ENCODE assay signal across 8 mouse cellular contexts in the genomic region with DNA sequence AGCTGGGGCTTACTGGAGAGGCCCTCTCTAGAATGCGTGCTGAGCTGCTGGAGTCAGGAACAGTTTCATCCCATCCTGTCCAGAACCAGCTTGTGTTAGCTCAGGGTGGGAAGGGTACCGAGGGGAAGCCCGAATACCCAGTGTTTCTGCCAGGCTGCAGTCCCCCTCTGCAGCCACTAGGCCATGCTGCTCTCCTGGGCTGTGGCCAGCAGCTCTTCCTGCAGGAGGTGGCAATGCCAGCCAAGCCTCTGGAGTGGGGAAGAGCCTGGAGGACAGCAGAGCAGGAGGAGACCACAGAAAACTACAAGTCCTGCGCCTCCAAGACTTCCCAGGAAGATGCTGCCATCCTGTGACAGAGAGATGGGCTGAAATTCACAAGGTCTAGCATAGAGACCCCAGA.
DNase-seq lines count a peak whose midpoint lies in the region; ATAC-seq lines count a peak whose summit lies in the region.
"Had no signal": no experiment of that assay in that cellular context is flagged by ENCODE, and none has a peak within 500 bp of the region (broad histone marks: within the 10 kb centered on the region; RNA-seq: fewer than 3 reads in every experiment).

No protein-coding gene starts in this region.

- no peaks in the 10 kb centered on the region for H3K36me3 ChIP-seq in liver, embryonic 12.5 days
- H3K36me3 ChIP-seq in liver, embryonic 11.5 days (ENCODE audit: control insufficient read depth, insufficient read depth, low read length): no peaks in the 10 kb centered on the region
- no peaks in the 10 kb centered on the region for H3K36me3 ChIP-seq in lung, embryonic 16.5 days (ENCODE audit: control insufficient read depth, insufficient read depth, low read length)
- H3K36me3 ChIP-seq: limb, embryonic 15.5 days had no signal

- no peak overlapping the region for H3K9ac ChIP-seq in liver, embryonic 12.5 days
- no peak overlapping the region for H3K9ac ChIP-seq in liver, embryonic 11.5 days (ENCODE audit: low read depth, low read length)
- no peak overlapping the region for H3K9ac ChIP-seq in lung, embryonic 16.5 days (ENCODE audit: low read length)
- H3K9ac ChIP-seq: limb, embryonic 15.5 days had no signal

- H3K4me1 ChIP-seq in liver, embryonic 12.5 days: no peaks in the 10 kb centered on the region
- no peaks in the 10 kb centered on the region for H3K4me1 ChIP-seq in liver, embryonic 11.5 days (replicated peaks; ENCODE audit: control insufficient read depth, insufficient read depth, low read length)
- H3K4me1 ChIP-seq in lung, embryonic 16.5 days (replicated peaks; ENCODE audit: control insufficient read depth, insufficient read depth, low read length): no peaks in the 10 kb centered on the region

- H3K27ac ChIP-seq in liver, embryonic 12.5 days: no peak overlapping the region
- no peak overlapping the region for H3K27ac ChIP-seq in liver, embryonic 11.5 days (ENCODE audit: low read depth, low read length)
- H3K27ac ChIP-seq in lung, embryonic 16.5 days (ENCODE audit: low read length): no peak overlapping the region
- H3K27ac ChIP-seq: limb, embryonic 15.5 days had no signal

- no peak overlapping the region for H3K4me3 ChIP-seq in liver, embryonic 12.5 days
- H3K4me3 ChIP-seq in liver, embryonic 11.5 days (ENCODE audit: low read depth, low read length): no peak overlapping the region
- H3K4me3 ChIP-seq in lung, embryonic 16.5 days (ENCODE audit: low read length): no peak overlapping the region
- H3K4me3 ChIP-seq: limb, embryonic 15.5 days had no signal

- ATAC-seq in liver, embryonic 12.5 days: 0 out of 2 replicates have a peak, but pooled peaks have one; percentile 24
- no peak for ATAC-seq in liver, embryonic 11.5 days (replicated peaks; ENCODE audit: low FRiP score)
- ATAC-seq in lung, embryonic 16.5 days (ENCODE audit: low read depth): peak; percentile 7; the same call in 1 of the 2 replicates

- H3K27me3 ChIP-seq in liver, embryonic 12.5 days (replicated peaks): no peaks in the 10 kb centered on the region
- H3K27me3 ChIP-seq in liver, embryonic 11.5 days (replicated peaks; ENCODE audit: control insufficient read depth, insufficient read depth, low read length): no peaks in the 10 kb centered on the region
- no peaks in the 10 kb centered on the region for H3K27me3 ChIP-seq in lung, embryonic 16.5 days (ENCODE audit: control insufficient read depth, insufficient read depth, low read depth, low read length)

- DNase-seq in liver, embryonic 11.5 days (ENCODE audit: low spot score): no peak
- peak; percentile 67 for DNase-seq in adrenal gland, postnatal 10 days
- peak; percentile 68 for DNase-seq in embryo, embryonic 11 days
- DNase-seq in kidney, adult 9 months: peak; percentile 13
- DNase-seq in spleen, postnatal 14 days (ENCODE audit: low spot score in 2 of 2): no peak

- 37% methylated on average over 4 of the region's 4 CpGs for WGBS in liver, embryonic 12.5 days (ENCODE audit: insufficient replicate concordance)
- 35% methylated on average over 4 of the region's 4 CpGs for WGBS in liver, embryonic 11.5 days
- 42% methylated on average over 4 of the region's 4 CpGs for WGBS in lung, embryonic 16.5 days

- no peak overlapping the region for H3K4me2 ChIP-seq in liver, embryonic 12.5 days
- H3K4me2 ChIP-seq in liver, embryonic 11.5 days: no peak overlapping the region
- H3K4me2 ChIP-seq in lung, embryonic 16.5 days (ENCODE audit: low read depth, low read length): no peak overlapping the region
- H3K4me2 ChIP-seq: limb, embryonic 15.5 days had no signal

- no peaks in the 10 kb centered on the region for H3K9me3 ChIP-seq in liver, embryonic 12.5 days (replicated peaks)
- no peaks in the 10 kb centered on the region for H3K9me3 ChIP-seq in liver, embryonic 11.5 days (ENCODE audit: control insufficient read depth, low read length)
- H3K9me3 ChIP-seq in lung, embryonic 16.5 days (ENCODE audit: control insufficient read depth, low read length): no peaks in the 10 kb centered on the region
- H3K9me3 ChIP-seq: limb, embryonic 15.5 days had no signal

Comparison
In these comparisons a context has a peak if more than half of its experiments do, and no peak if none do; other contexts are left out.
1. DNase-seq: peak in adrenal gland, postnatal 10 days (single experiment), embryo, embryonic 11 days (single experiment) and kidney, adult 9 months (single experiment); none in liver, embryonic 11.5 days (single experiment) and spleen, postnatal 14 days (0 of 2).